Mouse (Mus musculus): ENCODE results near the gene Slc16a8.

The Slc16a8 gene

GRCm38 (mm10) chr15:79213591-79213990 is 41.0 kb downstream of the Slc16a8 start:
- DNase-seq (ENCODE audit: low spot score) = no peak

DNA sequence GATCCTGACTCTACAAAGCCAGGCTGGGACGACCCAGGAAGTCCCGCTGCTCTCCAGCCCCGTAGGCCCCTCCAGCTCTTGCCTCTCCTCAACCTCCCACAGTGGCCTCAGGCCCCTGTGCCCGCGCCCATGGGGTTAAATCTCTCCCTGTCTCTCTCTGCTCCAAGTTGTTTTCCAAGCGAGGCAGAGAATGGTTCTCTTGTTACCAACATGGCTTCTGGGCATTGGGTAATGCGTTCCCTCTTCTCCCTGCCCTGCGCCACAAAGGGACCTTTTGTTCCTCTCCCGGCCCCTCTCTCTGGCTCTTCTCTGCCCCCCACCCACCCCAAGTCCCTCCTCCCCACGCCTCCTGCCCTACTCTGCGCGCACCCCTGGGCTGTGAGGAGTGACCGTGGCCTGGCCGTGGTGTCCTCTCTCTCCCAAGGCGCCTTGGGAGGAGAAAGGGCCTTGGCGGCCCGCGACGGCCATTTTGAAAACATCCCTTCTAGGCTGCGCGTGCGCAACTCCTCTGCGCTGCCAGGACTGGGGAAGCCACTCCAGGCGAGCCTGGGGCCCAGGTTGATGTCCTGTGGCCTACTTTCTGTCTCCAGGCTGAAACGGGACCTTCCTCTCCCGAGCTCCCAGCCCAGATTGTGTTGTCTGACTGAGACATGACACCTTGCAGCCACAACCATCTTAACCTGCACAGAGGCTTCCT is 41.7 kb downstream of the Slc16a8 start:
- DNase-seq (ENCODE audit: low spot score) = no peak

- DNase-seq (ENCODE audit: low spot score) = no peak
Measured at GRCm38 (mm10) chr15:79210357-79210756, 44.2 kb downstream of the Slc16a8 start.

DNA sequence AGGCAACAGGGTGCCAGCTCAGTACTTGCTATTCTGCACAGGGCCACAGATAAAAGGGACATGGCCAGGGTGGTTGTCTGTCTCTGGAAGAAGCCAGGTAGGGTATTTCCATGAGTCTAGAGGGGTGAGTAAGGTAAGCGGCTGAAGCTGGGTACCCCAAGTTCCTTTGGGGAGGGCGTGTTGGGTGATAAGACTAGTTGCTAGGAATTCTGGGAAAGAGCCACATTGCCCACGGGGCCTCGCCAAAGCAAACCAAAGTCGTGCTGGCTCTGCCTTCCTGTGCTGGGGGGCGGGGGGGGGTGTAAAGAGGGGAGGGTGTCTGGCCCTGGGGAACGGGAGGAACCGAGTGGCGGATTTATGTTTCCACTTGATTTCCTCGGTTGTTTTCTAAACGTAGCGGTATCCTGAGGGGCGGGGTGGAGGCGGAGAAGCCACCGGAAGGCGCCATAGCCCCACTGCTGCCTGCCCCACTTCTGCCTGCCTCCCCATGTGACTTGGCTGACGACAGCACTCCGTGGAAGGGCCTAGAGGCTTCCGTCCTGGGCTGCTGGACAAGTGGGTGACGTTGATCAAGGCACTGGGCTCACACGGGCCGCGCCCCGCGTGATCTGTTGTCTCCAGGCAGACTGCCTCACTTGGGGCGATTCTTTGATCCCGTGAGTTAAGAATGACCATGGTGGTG is 45.7 kb downstream of the Slc16a8 start:
- no peak for DNase-seq (ENCODE audit: low spot score)

- no peak for DNase-seq (ENCODE audit: low spot score)
Measured at GRCm38 (mm10) chr15:79208211-79208610, 46.4 kb downstream of the Slc16a8 start.

DNA sequence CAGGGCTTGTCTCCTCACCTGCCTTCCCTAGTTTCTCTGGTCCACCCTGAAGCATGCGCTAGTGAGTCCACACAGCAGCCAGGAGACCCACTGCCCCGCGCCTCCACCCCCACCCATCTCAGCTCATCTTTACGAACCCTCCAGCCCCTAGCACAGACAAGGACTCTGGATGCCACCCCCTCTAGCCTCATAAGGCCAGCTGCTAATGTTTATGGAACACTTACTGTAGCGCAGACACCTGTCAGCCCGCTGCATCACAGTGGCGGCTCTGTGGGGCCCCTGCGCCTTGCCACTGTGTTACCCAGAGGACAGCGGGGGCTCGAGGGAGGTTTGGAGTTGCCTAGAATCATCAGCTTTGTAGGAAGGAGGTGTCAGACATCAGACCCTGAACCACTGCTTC is 52.0 kb downstream of the Slc16a8 start:
- no peak for DNase-seq (ENCODE audit: low spot score)

GRCm38 (mm10) chr15:79201491-79202150 is 52.9 kb downstream of the Slc16a8 start:
- no peak for DNase-seq (ENCODE audit: low spot score)

Data from urinary bladder, postnatal 10 days (tissue).